ENCODE assay signal across 17 mouse cellular contexts in the genomic region with DNA sequence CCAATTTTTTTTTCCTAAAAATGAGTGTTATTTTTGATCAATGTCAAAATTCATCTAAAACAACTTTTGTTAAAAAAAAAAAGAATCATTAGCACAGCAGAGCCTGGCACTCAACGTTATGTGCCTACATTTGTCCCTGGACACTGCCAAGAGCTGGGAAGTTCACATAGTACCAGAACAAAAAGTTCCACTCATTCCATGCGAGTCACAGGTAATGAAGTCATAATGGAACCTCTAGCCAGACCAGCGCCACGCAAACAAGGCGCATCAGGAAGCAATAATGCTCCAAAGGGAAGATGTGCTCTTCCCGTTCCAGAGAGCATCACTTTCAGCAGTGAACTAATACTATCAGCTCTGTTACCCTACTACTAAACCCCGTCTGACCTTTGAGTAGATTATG.
A peak's percentile ranks its signal among the peaks of the same experiment; 100 is the strongest.
DNase-seq lines count a peak whose midpoint lies in the region; TF ChIP-seq lines count a peak whose summit lies in the region.
"Had no signal": no experiment of that assay in that cellular context is flagged by ENCODE, and none has a peak within 500 bp of the region (broad histone marks: within the 10 kb centered on the region; RNA-seq: fewer than 3 reads in every experiment).

No protein-coding gene starts in this region.

- 0 out of 2 replicates have a peak overlapping the region, but pooled peaks have one; percentile 63 for H3K27ac ChIP-seq in gastrocnemius, adult 2 months
- H3K27ac ChIP-seq: embryonic facial prominence, embryonic 15.5 days; forebrain, embryonic 10.5 days; hindbrain, embryonic 12.5 days had no signal

- intact Hi-C loops in gastrocnemius, adult 2 months (cut with DNase I), result no loop called here

- H3K4me3 ChIP-seq in gastrocnemius, adult 2 months, result no peak overlapping the region
- H3K4me3 ChIP-seq: embryonic facial prominence, embryonic 15.5 days; erythroblast, embryonic 14.5 days; forebrain, embryonic 10.5 days; hindbrain, embryonic 12.5 days had no signal

- no peak for TF ChIP-seq CTCF in gastrocnemius, adult 2 months (IDR thresholded peaks at IDR 0.05)

- DNase-seq in gastrocnemius, adult 2 months, result no peak
- no peak for DNase-seq in gastrocnemius, postnatal 10 days
- peak; percentile 19 for DNase-seq in heart, adult 8-10 months (ENCODE audit: low spot score)
- DNase-seq in heart, postnatal 4 days, result no peak
- peak; percentile 21 for DNase-seq in kidney, postnatal 14 days
- DNase-seq in kidney, adult 18-20 months, result no peak
- DNase-seq in skeletal muscle tissue, adult 2 months (ENCODE audit: low read depth, low spot score), result peak; percentile 43
- DNase-seq: adrenal gland, postnatal 10 days; cerebellum, adult 11 months; cerebellum, adult 8-10 months; cerebellum, postnatal 14 days; embryo, embryonic 11 days; heart, postnatal 36 days had no signal

Comparison
In these comparisons a context has a peak if more than half of its experiments do, and no peak if none do; other contexts are left out.
1. DNase-seq: peak in heart, adult 8-10 months (single experiment), kidney, postnatal 14 days (single experiment) and skeletal muscle tissue, adult 2 months (single experiment); none in gastrocnemius, adult 2 months (single experiment), gastrocnemius, postnatal 10 days (single experiment), heart, postnatal 4 days (single experiment) and kidney, adult 18-20 months (single experiment).